19 mouse cellular contexts compared by ENCODE assay signal in the genomic region with DNA sequence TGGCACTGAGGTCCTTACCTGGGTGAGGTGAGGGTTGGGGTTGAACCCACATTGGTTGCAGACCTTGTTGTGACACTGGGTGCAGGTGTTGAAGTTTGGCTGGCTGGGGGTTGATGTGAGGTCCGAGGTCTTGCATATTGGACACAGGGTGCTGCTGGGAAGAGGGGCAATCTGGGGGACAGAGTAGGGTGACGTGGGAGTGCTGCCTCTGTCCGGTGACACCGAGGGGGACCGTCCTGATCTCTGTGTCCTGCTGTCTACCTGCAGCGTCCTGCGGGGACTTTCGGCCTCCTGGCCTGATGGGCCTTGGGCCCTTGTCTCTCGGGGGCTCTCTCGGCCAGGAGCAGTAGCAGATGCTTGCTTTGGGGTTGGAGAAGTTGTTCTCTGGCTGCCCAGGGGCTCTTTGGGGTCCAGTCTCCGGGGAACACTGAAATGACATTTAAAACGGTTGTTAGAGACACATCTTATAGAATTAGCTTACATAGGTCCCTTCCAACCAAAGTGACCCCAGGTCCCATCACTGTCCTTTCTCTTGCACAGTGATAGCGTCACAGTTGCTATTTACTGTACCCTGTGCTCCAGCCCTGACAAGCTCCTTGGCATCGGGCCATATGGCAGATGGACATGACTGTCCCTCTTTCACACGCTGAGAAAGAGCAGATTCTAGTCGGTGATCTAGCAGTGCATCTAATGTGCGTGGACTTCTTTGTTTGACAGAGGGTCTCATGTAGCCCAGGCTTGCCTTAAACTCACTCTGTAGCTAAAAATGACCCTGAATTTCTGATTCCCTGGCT. TPM values are rescaled to one million over a fixed set of nuclear protein-coding genes. Genes with fewer than 3 reads are reported as not detected.
DNase-seq lines count a peak whose midpoint lies in the region; ATAC-seq lines count a peak whose summit lies in the region.
"Had no signal": no experiment of that assay in that cellular context is flagged by ENCODE, and none has a peak within 500 bp of the region (broad histone marks: within the 10 kb centered on the region; RNA-seq: fewer than 3 reads in every experiment).

No protein-coding gene starts in this region.

- WGBS in hindbrain, embryonic 16.5 days = 81% methylated on average over 17 of the region's 17 CpGs
- WGBS in hindbrain, embryonic 13.5 days = 75% methylated on average over 17 of the region's 17 CpGs
- WGBS in midbrain, embryonic 14.5 days = 83% methylated on average over 17 of the region's 17 CpGs
- 81% methylated on average over 17 of the region's 17 CpGs for WGBS in midbrain, embryonic 16.5 days
- 86% methylated on average over 17 of the region's 17 CpGs for WGBS in kidney, embryonic 16.5 days

- no peaks in the 10 kb centered on the region for H3K4me1 ChIP-seq in hindbrain, embryonic 16.5 days (ENCODE audit: control insufficient read depth, insufficient read depth, low read depth, low read length)
- no peaks in the 10 kb centered on the region for H3K4me1 ChIP-seq in hindbrain, embryonic 13.5 days (replicated peaks)
- H3K4me1 ChIP-seq in midbrain, embryonic 14.5 days (ENCODE audit: control insufficient read depth, insufficient read depth, low read length) = no peaks in the 10 kb centered on the region
- no peaks in the 10 kb centered on the region for H3K4me1 ChIP-seq in midbrain, embryonic 16.5 days (ENCODE audit: control insufficient read depth, insufficient read depth, low read length)
- no peaks in the 10 kb centered on the region for H3K4me1 ChIP-seq in kidney, embryonic 16.5 days (ENCODE audit: insufficient read depth, low read length)
- H3K4me1 ChIP-seq: forebrain, embryonic 13.5 days had no signal

- ATAC-seq in hindbrain, embryonic 16.5 days = 0 out of 2 replicates have a peak, but pooled peaks have one; percentile 58
- no peak for ATAC-seq in hindbrain, embryonic 13.5 days (ENCODE audit: low FRiP score)
- no peak for ATAC-seq in midbrain, embryonic 14.5 days (ENCODE audit: low FRiP score, low TSS enrichment)
- ATAC-seq in midbrain, embryonic 16.5 days = no peak
- no peak for ATAC-seq in kidney, embryonic 16.5 days (ENCODE audit: low FRiP score, low TSS enrichment)
- ATAC-seq: forebrain, embryonic 13.5 days had no signal

- no peaks in the 10 kb centered on the region for H3K9me3 ChIP-seq in hindbrain, embryonic 16.5 days (ENCODE audit: control insufficient read depth, low read length)
- no peaks in the 10 kb centered on the region for H3K9me3 ChIP-seq in hindbrain, embryonic 13.5 days
- H3K9me3 ChIP-seq in midbrain, embryonic 14.5 days (ENCODE audit: control insufficient read depth, low read length) = no peaks in the 10 kb centered on the region
- no peaks in the 10 kb centered on the region for H3K9me3 ChIP-seq in midbrain, embryonic 16.5 days (replicated peaks; ENCODE audit: control insufficient read depth, low read length, poor library complexity, severe bottlenecking)
- no peaks in the 10 kb centered on the region; the same call in 1 of the 2 replicates for H3K9me3 ChIP-seq in kidney, embryonic 16.5 days (ENCODE audit: low read length)
- H3K9me3 ChIP-seq: embryonic facial prominence, embryonic 15.5 days; forebrain, embryonic 13.5 days; G1E; limb, embryonic 13.5 days; stomach, embryonic 15.5 days had no signal

- H3K4me3 ChIP-seq in hindbrain, embryonic 16.5 days (ENCODE audit: low read length) = no peak overlapping the region
- H3K4me3 ChIP-seq in hindbrain, embryonic 13.5 days = no peak overlapping the region
- no peak overlapping the region for H3K4me3 ChIP-seq in midbrain, embryonic 14.5 days (replicated peaks; ENCODE audit: low read depth, low read length)
- H3K4me3 ChIP-seq in midbrain, embryonic 16.5 days (ENCODE audit: low read depth, low read length) = no peak overlapping the region
- H3K4me3 ChIP-seq in kidney, embryonic 16.5 days (ENCODE audit: low read length) = no peak overlapping the region
- H3K4me3 ChIP-seq: embryonic facial prominence, embryonic 15.5 days; forebrain, embryonic 13.5 days; limb, embryonic 13.5 days; myocyte; stomach, embryonic 15.5 days had no signal

- H3K4me2 ChIP-seq in hindbrain, embryonic 16.5 days (ENCODE audit: low read length) = no peak overlapping the region
- H3K4me2 ChIP-seq in hindbrain, embryonic 13.5 days = no peak overlapping the region
- H3K4me2 ChIP-seq in midbrain, embryonic 14.5 days (ENCODE audit: low read length) = no peak overlapping the region
- no peak overlapping the region for H3K4me2 ChIP-seq in midbrain, embryonic 16.5 days (ENCODE audit: low read length)
- no peak overlapping the region for H3K4me2 ChIP-seq in kidney, embryonic 16.5 days (replicated peaks; ENCODE audit: low read depth, low read length)
- H3K4me2 ChIP-seq: embryonic facial prominence, embryonic 15.5 days; forebrain, embryonic 13.5 days; limb, embryonic 13.5 days; stomach, embryonic 15.5 days had no signal

- H3K36me3 ChIP-seq in hindbrain, embryonic 16.5 days (ENCODE audit: control insufficient read depth, insufficient read depth, low read length) = peaks cover 8% of the 10 kb centered on the region
- peaks cover 32% of the 10 kb centered on the region for H3K36me3 ChIP-seq in hindbrain, embryonic 13.5 days
- H3K36me3 ChIP-seq in midbrain, embryonic 14.5 days (ENCODE audit: control insufficient read depth, insufficient read depth, low read length) = peaks cover 32% of the 10 kb centered on the region
- peaks cover 8% of the 10 kb centered on the region for H3K36me3 ChIP-seq in midbrain, embryonic 16.5 days (ENCODE audit: control insufficient read depth, insufficient read depth, low read length)
- no peaks in the 10 kb centered on the region for H3K36me3 ChIP-seq in kidney, embryonic 16.5 days (ENCODE audit: insufficient read depth, low read length)
- H3K36me3 ChIP-seq: embryonic facial prominence, embryonic 15.5 days; G1E; limb, embryonic 13.5 days; stomach, embryonic 15.5 days had no signal

- no peaks in the 10 kb centered on the region for H3K27me3 ChIP-seq in hindbrain, embryonic 16.5 days (replicated peaks; ENCODE audit: control insufficient read depth, insufficient read depth, low read length)
- no peaks in the 10 kb centered on the region for H3K27me3 ChIP-seq in hindbrain, embryonic 13.5 days
- no peaks in the 10 kb centered on the region for H3K27me3 ChIP-seq in midbrain, embryonic 14.5 days (ENCODE audit: control insufficient read depth, insufficient read depth, low read length)
- no peaks in the 10 kb centered on the region for H3K27me3 ChIP-seq in midbrain, embryonic 16.5 days (ENCODE audit: control insufficient read depth, insufficient read depth, low read depth, low read length)
- H3K27me3 ChIP-seq in kidney, embryonic 16.5 days (ENCODE audit: insufficient read depth, low read length) = no peaks in the 10 kb centered on the region; the same call in 1 of the 2 replicates
- H3K27me3 ChIP-seq: embryonic facial prominence, embryonic 15.5 days; forebrain, embryonic 13.5 days; limb, embryonic 13.5 days; stomach, embryonic 15.5 days had no signal

- DNase-seq in midbrain, embryonic 14.5 days = peak; percentile 29
- peak; percentile 91 for DNase-seq in cerebellum, adult 11 months
- peak; percentile 95 to 97 for DNase-seq in cerebellum, postnatal 36 days
- no peak for DNase-seq in natural killer cell, adult 2 months (ENCODE audit: low spot score in 2 of 2)
- DNase-seq: heart, adult 18-20 months; layer of hippocampus, postnatal 36 days; thymus, postnatal 25 days had no signal

- H3K27ac ChIP-seq in hindbrain, embryonic 16.5 days (ENCODE audit: low read depth, low read length) = no peak overlapping the region
- no peak overlapping the region for H3K27ac ChIP-seq in hindbrain, embryonic 13.5 days
- no peak overlapping the region for H3K27ac ChIP-seq in midbrain, embryonic 14.5 days (replicated peaks; ENCODE audit: low read depth, low read length)
- H3K27ac ChIP-seq in midbrain, embryonic 16.5 days (ENCODE audit: low read length) = no peak overlapping the region
- no peak overlapping the region for H3K27ac ChIP-seq in kidney, embryonic 16.5 days (ENCODE audit: low read length)
- H3K27ac ChIP-seq: embryonic facial prominence, embryonic 15.5 days; forebrain, embryonic 13.5 days; kidney, postnatal 0 days; limb, embryonic 13.5 days; stomach, embryonic 15.5 days had no signal

- H3K9ac ChIP-seq in hindbrain, embryonic 16.5 days (ENCODE audit: low read depth, low read length) = no peak overlapping the region
- H3K9ac ChIP-seq in hindbrain, embryonic 13.5 days = no peak overlapping the region
- no peak overlapping the region for H3K9ac ChIP-seq in midbrain, embryonic 14.5 days (replicated peaks; ENCODE audit: low read length)
- no peak overlapping the region for H3K9ac ChIP-seq in midbrain, embryonic 16.5 days (ENCODE audit: low read depth, low read length)
- no peak overlapping the region for H3K9ac ChIP-seq in kidney, embryonic 16.5 days (replicated peaks; ENCODE audit: low read length)
- H3K9ac ChIP-seq: embryonic facial prominence, embryonic 15.5 days; forebrain, embryonic 13.5 days; limb, embryonic 13.5 days; stomach, embryonic 15.5 days had no signal

RNA-seq across cellular contexts. Expression of a gene that starts 45.0 kb away (rescaled TPM):
- polyA plus RNA-seq in hindbrain, embryonic 16.5 days (2015; fragmentation: Nextera tagmentation; extraction: Ambion mirVana) = 58.6 and 60.9 TPM in 2 replicates
- 57.7 and 57.8 TPM in 2 replicates for polyA plus RNA-seq in hindbrain, embryonic 13.5 days (2015; fragmentation: Nextera tagmentation; extraction: Ambion mirVana)
- 38.0 and 43.8 TPM in 2 replicates for polyA plus RNA-seq in midbrain, embryonic 14.5 days (2014; fragmentation: Nextera tagmentation; extraction: Ambion mirVana)
- polyA plus RNA-seq in midbrain, embryonic 16.5 days (2015; fragmentation: Nextera tagmentation; extraction: Ambion mirVana) = 46.0 and 50.8 TPM in 2 replicates
- 87.8 and 93.0 TPM in 2 replicates for polyA plus RNA-seq in kidney, embryonic 16.5 days (2015; fragmentation: Nextera tagmentation; extraction: Ambion mirVana)

RNA-seq across cellular contexts. Expression of a gene that starts 50.8 kb away (rescaled TPM):
- 8.7 and 9.5 TPM in 2 replicates for polyA plus RNA-seq in hindbrain, embryonic 16.5 days (2015; fragmentation: Nextera tagmentation; extraction: Ambion mirVana)
- polyA plus RNA-seq in hindbrain, embryonic 13.5 days (2015; fragmentation: Nextera tagmentation; extraction: Ambion mirVana) = 8.3 and 8.7 TPM in 2 replicates
- 14.2 and 14.7 TPM in 2 replicates for polyA plus RNA-seq in midbrain, embryonic 14.5 days (2014; fragmentation: Nextera tagmentation; extraction: Ambion mirVana)
- polyA plus RNA-seq in midbrain, embryonic 16.5 days (2015; fragmentation: Nextera tagmentation; extraction: Ambion mirVana) = 8.6 and 10.1 TPM in 2 replicates
- 0.64 and 0.67 TPM in 2 replicates for polyA plus RNA-seq in kidney, embryonic 16.5 days (2015; fragmentation: Nextera tagmentation; extraction: Ambion mirVana)

RNA-seq across cellular contexts. Expression of a gene that starts 56.2 kb away (rescaled TPM):
- 47.6 and 53.9 TPM in 2 replicates for polyA plus RNA-seq in hindbrain, embryonic 16.5 days (2015; fragmentation: Nextera tagmentation; extraction: Ambion mirVana)
- 42.8 and 43.1 TPM in 2 replicates for polyA plus RNA-seq in hindbrain, embryonic 13.5 days (2015; fragmentation: Nextera tagmentation; extraction: Ambion mirVana)
- polyA plus RNA-seq in midbrain, embryonic 14.5 days (2014; fragmentation: Nextera tagmentation; extraction: Ambion mirVana) = 54.8 and 56.2 TPM in 2 replicates
- polyA plus RNA-seq in midbrain, embryonic 16.5 days (2015; fragmentation: Nextera tagmentation; extraction: Ambion mirVana) = 53.4 and 53.9 TPM in 2 replicates
- 37.2 and 44.3 TPM in 2 replicates for polyA plus RNA-seq in kidney, embryonic 16.5 days (2015; fragmentation: Nextera tagmentation; extraction: Ambion mirVana)

RNA-seq across cellular contexts. Expression of a gene that starts 59.1 kb away (rescaled TPM):
- not detected in 2 replicates for polyA plus RNA-seq in hindbrain, embryonic 16.5 days (2015; fragmentation: Nextera tagmentation; extraction: Ambion mirVana)
- not detected in 2 replicates for polyA plus RNA-seq in hindbrain, embryonic 13.5 days (2015; fragmentation: Nextera tagmentation; extraction: Ambion mirVana)
- polyA plus RNA-seq in midbrain, embryonic 14.5 days (2014; fragmentation: Nextera tagmentation; extraction: Ambion mirVana) = not detected in 2 replicates
- polyA plus RNA-seq in midbrain, embryonic 16.5 days (2015; fragmentation: Nextera tagmentation; extraction: Ambion mirVana) = 0.09 TPM in 1 of 2 replicates, not detected in the other
- polyA plus RNA-seq in kidney, embryonic 16.5 days (2015; fragmentation: Nextera tagmentation; extraction: Ambion mirVana) = 0.10 and 0.21 TPM in 2 replicates
- polyA plus RNA-seq: forebrain, embryonic 13.5 days; heart, postnatal 0 days had no signal

Comparison
In these comparisons a context has a peak if more than half of its experiments do, and no peak if none do; other contexts are left out.
1. DNase-seq: peak in midbrain, embryonic 14.5 days (single experiment), cerebellum, adult 11 months (single experiment) and cerebellum, postnatal 36 days (2 of 2); none in natural killer cell, adult 2 months (0 of 2).